Mouse (Mus musculus) G1E (cell line): ENCODE measurements around the gene Slc16a14. TPM values are rescaled to one million over a fixed set of nuclear protein-coding genes. Genes with fewer than 3 reads are reported as not detected.

Experiments
- ATAC-seq: 2 replicates; pipeline ENCODE4 v1.8.0; 2016; ENCODE audit warnings: mild to moderate bottlenecking; ENCODE audit not compliant: insufficient number of reproducible peaks, poor library complexity, low FRiP score, severe bottlenecking; ENCODE audit errors: extremely low read depth
- DNase-seq: peaks from one replicate; pipeline ENCODE4 v3.0.0; 2012; ENCODE audit warnings: low spot score
- H3K27me3 ChIP-seq: 2 replicates; pipeline ENCODE4 v1.6.1; 2012; ENCODE audit warnings: mild to moderate bottlenecking, low read length, inconsistent platforms; ENCODE audit not compliant: insufficient read depth
- H3K36me3 ChIP-seq: replicated peaks from 2 replicates; pipeline ENCODE3; 2012; ENCODE audit warnings: mild to moderate bottlenecking, inconsistent platforms
- H3K4me1 ChIP-seq: 2 replicates; pipeline ENCODE4 v1.6.1; 2012; ENCODE audit warnings: low read depth, low read length, inconsistent platforms, mixed read lengths; ENCODE audit not compliant: insufficient read depth
- H3K4me3 ChIP-seq: 2 replicates; pipeline ENCODE4 v1.5.1; 2012; ENCODE audit warnings: low read depth, mild to moderate bottlenecking, inconsistent platforms, low read length, moderate library complexity, mixed read lengths
- H3K9me3 ChIP-seq: replicated peaks from 2 replicates; pipeline ENCODE4 v1.6.1; 2012; ENCODE audit warnings: inconsistent platforms
- CTCF ChIP-seq: IDR thresholded peaks from 2 replicates; pipeline ENCODE4 v1.5.1; 2012; ENCODE audit warnings: low read depth, low read length, inconsistent platforms, mixed read lengths
- GATA1 ChIP-seq: IDR thresholded peaks from 2 replicates; pipeline ENCODE4 v1.6.1; 2012; ENCODE audit warnings: borderline replicate concordance, low read length, inconsistent platforms, mixed read lengths
- GATA2 ChIP-seq: IDR thresholded peaks from 2 replicates; pipeline ENCODE4 v1.6.1; 2012; ENCODE audit warnings: low read depth, low read length, inconsistent platforms, borderline replicate concordance
- POLR2AphosphoS5 ChIP-seq: IDR thresholded peaks from 2 replicates; pipeline ENCODE4 v1.6.1; 2012; ENCODE audit warnings: low read depth, low read length, inconsistent platforms; ENCODE audit not compliant: insufficient replicate concordance
- TAL1 ChIP-seq: conservative IDR thresholded peaks from 2 replicates; pipeline ENCODE4 v1.6.1; 2012; ENCODE audit warnings: low read depth, low read length, inconsistent platforms, mixed read lengths
- polyA plus RNA-seq: library from polyadenylated mRNA; stranded (reverse); fragments of >175 nt; gene quantifications from 2 replicates; pipeline ENCODE4 v1.2.3, GENCODE M21; 2012
- total RNA-seq, 2 experiments: library from RNA; stranded (forward) in 1 of 2; stranded (reverse) in 1 of 2; fragments of 200-1000 nt in 1 of 2; fragments of >200 nt in 1 of 2; fragmentation: Nextera tagmentation in 1 of 2; gene quantifications; 2 replicates each; pipeline ENCODE4 v1.2.3; 2014 to 2017

Gene Slc16a14
- total and polyA plus RNA-seq, 3 experiments: 0.01 to 0.11 TPM; not detected in 1

GRCm38 (mm10) chr1:84891746-84892145 is 43.2 kb downstream of the Slc16a14 start:
- H3K9me3 ChIP-seq: peaks cover 5% of the 10 kb centered on the region
- H3K4me1 ChIP-seq: peaks cover 17% of the 10 kb centered on the region
- DNase-seq: no peak
- ATAC-seq: no peak
- H3K36me3 ChIP-seq: no peaks in the 10 kb centered on the region
- no peak overlapping the region for H3K4me3 ChIP-seq
- no peak for TF ChIP-seq POLR2AphosphoS5
- H3K27me3 ChIP-seq: no peaks in the 10 kb centered on the region

GRCm38 (mm10) chr1:84890503-84890902 is 44.4 kb downstream of the Slc16a14 start:
- DNase-seq: no peak
- Histone ChIP-seq H3K4me3 (no peak overlapping the region), H3K27me3 (no peaks in the 10 kb centered on the region), H3K36me3 (no peaks in the 10 kb centered on the region), H3K9me3 (peaks cover 2% of the 10 kb centered on the region), H3K4me1 (peaks cover 17% of the 10 kb centered on the region)
- no peak for TF ChIP-seq POLR2AphosphoS5
- TF ChIP-seq CTCF: no peak
- TF ChIP-seq GATA1: no peak
- TF ChIP-seq TAL1: no peak
- TF ChIP-seq GATA2: no peak
- ATAC-seq: peak; percentile 24; the same call in 1 of the 2 replicates

DNA sequence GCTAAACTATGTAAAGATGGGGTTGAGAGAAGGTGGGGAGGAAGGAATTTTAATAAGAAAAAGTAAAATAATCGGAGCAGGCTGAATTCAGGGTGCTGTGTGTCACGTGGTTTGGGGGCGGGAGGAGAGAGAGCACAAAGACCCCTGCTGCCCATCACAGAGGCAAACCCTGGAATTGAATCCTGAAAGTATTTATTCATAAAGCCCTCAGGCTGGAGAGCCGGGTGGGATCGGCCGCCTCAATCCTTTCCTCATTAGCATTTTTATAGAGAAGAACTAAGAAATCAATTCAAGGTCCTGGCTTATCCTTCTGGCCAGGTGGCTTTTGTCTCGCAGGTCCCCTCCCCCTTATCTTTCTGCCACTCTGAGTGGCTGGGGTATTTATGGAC is 44.9 kb downstream of the Slc16a14 start:
- ATAC-seq (no peak), DNase-seq (no peak)
- no peak overlapping the region for H3K4me3 ChIP-seq
- H3K9me3 ChIP-seq: no peaks in the 10 kb centered on the region
- no peak for TF ChIP-seq GATA2
- no peak for TF ChIP-seq POLR2AphosphoS5
- TF ChIP-seq CTCF: no peak
- TF ChIP-seq GATA1: no peak
- TF ChIP-seq TAL1: no peak
- H3K27me3 ChIP-seq: no peaks in the 10 kb centered on the region
- peaks cover 17% of the 10 kb centered on the region for H3K4me1 ChIP-seq
- H3K36me3 ChIP-seq: no peaks in the 10 kb centered on the region

DNA sequence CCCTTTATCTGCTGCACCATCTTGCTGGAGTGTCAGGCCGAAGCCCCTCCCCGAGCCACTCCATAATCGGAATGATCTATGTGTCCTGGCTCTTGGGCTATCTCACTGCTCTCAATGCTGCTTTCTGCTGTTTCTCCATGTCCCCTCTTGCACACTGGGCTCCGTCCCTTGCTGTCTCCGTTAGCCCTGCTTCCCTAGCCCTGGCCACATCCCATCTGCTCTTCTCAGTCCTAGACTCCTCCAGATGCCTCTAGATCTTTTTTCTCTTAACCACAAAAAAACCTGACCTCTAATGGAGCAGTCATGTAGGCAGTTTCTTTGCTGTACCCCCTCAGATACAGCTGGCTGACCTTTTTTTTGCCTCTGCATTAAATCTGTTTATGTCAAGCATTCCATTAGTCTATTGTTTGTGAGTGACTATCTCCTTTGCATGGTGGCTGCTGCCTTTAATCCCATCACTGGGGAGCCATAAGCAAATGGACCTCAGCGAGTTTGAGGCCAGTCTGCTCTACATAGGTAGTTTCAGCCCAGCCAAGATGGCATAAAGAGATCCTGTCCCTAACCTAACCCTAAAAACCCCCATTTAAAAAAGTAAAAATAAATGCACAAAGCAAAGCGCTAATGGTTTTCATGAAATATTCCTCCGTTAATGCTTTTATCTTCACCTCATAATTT is 45.5 kb downstream of the Slc16a14 start:
- ATAC-seq: no peak
- H3K4me3 ChIP-seq: no peak overlapping the region
- peaks cover 17% of the 10 kb centered on the region for H3K4me1 ChIP-seq
- DNase-seq: no peak
- no peaks in the 10 kb centered on the region for H3K9me3 ChIP-seq
- no peaks in the 10 kb centered on the region for H3K27me3 ChIP-seq
- TF ChIP-seq GATA2 (no peak), TAL1 (no peak), CTCF (no peak)
- H3K36me3 ChIP-seq: no peaks in the 10 kb centered on the region

- Histone ChIP-seq H3K4me3 (no peak overlapping the region), H3K36me3 (no peaks in the 10 kb centered on the region), H3K27me3 (no peaks in the 10 kb centered on the region), H3K9me3 (no peaks in the 10 kb centered on the region), H3K4me1 (peaks cover 22% of the 10 kb centered on the region)
- TF ChIP-seq TAL1 (no peak), GATA2 (no peak), CTCF (0 out of 2 replicates have a peak, but pooled peaks have one; percentile 15), GATA1 (no peak)
- DNase-seq: no peak
- ATAC-seq: no peak
Measured at GRCm38 (mm10) chr1:84885921-84886320, 49.0 kb downstream of the Slc16a14 start.

- Histone ChIP-seq H3K36me3 (no peaks in the 10 kb centered on the region), H3K4me1 (peaks cover 15% of the 10 kb centered on the region), H3K27me3 (no peaks in the 10 kb centered on the region), H3K9me3 (no peaks in the 10 kb centered on the region), H3K4me3 (no peak overlapping the region)
- DNase-seq (no peak), ATAC-seq (0 out of 2 replicates have a peak, but pooled peaks have one; percentile 17)
- TF ChIP-seq POLR2AphosphoS5 (no peak), TAL1 (no peak), GATA2 (no peak), CTCF (no peak), GATA1 (no peak)
Measured at GRCm38 (mm10) chr1:84885174-84885573, 49.8 kb downstream of the Slc16a14 start.
